Mouse (Mus musculus) limb, embryonic 13.5 days (tissue): Measurements from ENCODE around the gene 2410015M20Rik. TPM values are rescaled to one million over a fixed set of nuclear protein-coding genes. Genes with fewer than 3 reads are reported as not detected.
"Not testable (repeated sequence)": the region's sequence is repeated elsewhere in the genome, so short reads cannot be mapped to it uniquely, and the experiment has no call there.

Source experiments
- ATAC-seq: fragments of 200-750 bp; cut with Nextera tagmentation; 2 replicates; pipeline ENCODE4 v1.8.0; 2017; ENCODE audit warnings: low read depth, moderate number of reproducible peaks, moderate TSS enrichment; ENCODE audit not compliant: low FRiP score
- H3K27ac ChIP-seq: fragments of 300-500 bp; sonication (generic); 2 replicates; pipeline ENCODE4 v1.5.1; 2015; ENCODE audit warnings: inconsistent platforms, mild to moderate bottlenecking, moderate library complexity
- H3K27me3 ChIP-seq: fragments of 300-500 bp; sonication (generic); 2 replicates; pipeline ENCODE4 v1.6.1; 2015; ENCODE audit warnings: mild to moderate bottlenecking, inconsistent platforms
- H3K36me3 ChIP-seq: fragments of 300-500 bp; sonication (generic); 2 replicates; pipeline ENCODE4 v1.6.1; 2015; ENCODE audit warnings: inconsistent platforms, mild to moderate bottlenecking, moderate library complexity
- H3K4me1 ChIP-seq: fragments of 300-500 bp; sonication (generic); 2 replicates; pipeline ENCODE4 v1.6.1; 2015; ENCODE audit warnings: inconsistent platforms
- H3K4me2 ChIP-seq: fragments of 300-500 bp; sonication (generic); replicated peaks from 2 replicates; pipeline ENCODE4 v1.6.1; 2015; ENCODE audit warnings: inconsistent platforms, mild to moderate bottlenecking, moderate library complexity
- H3K4me3 ChIP-seq: fragments of 300-500 bp; sonication (generic); 2 replicates; pipeline ENCODE4 v1.5.1; 2015; ENCODE audit warnings: moderate library complexity, mild to moderate bottlenecking, inconsistent platforms
- H3K9ac ChIP-seq: fragments of 300-500 bp; sonication (generic); 2 replicates; pipeline ENCODE4 v1.6.1; 2015; ENCODE audit warnings: mild to moderate bottlenecking, inconsistent platforms
- H3K9me3 ChIP-seq: fragments of 300-500 bp; sonication (generic); 2 replicates; pipeline ENCODE4 v1.6.1; 2016; ENCODE audit warnings: inconsistent platforms
- WGBS: fragments of 180-500 bp; shearing (Covaris S2); methylation state at CpG from one replicate; pipeline ENCODE4 v1.1.7; 2015; 5-methylcytosine and 5-hydroxymethylcytosine counted together
- polyA plus RNA-seq: library from polyadenylated mRNA; unstranded; fragments of >200 nt; fragmentation: Nextera tagmentation; extraction: Ambion mirVana; gene quantifications from 2 replicates; pipeline ENCODE4 v1.2.1, GENCODE M21; 2015

Gene 2410015M20Rik
- polyA plus RNA-seq, 1 experiment from 2014 or later, result 226 TPM

GRCm38 (mm10) chr17:56626754-56627470, 17.3 kb upstream of the 2410015M20Rik start, which contains the start of gene Lonp1:
Gene Lonp1, minus strand, starts transcription at chr17:56626887.
- Histone ChIP-seq H3K9me3 (no peaks in the 10 kb centered on the region), H3K9ac (peak within 1 kb of the TSS; percentile 96), H3K4me1 (peaks cover 25% of the 10 kb centered on the region), H3K27me3 (no peaks in the 10 kb centered on the region), H3K4me3 (peak within 1 kb of the TSS; percentile 93), H3K4me2 (peak within 1 kb of the TSS; percentile 96), H3K27ac (peak within 1 kb of the TSS; percentile 74), H3K36me3 (peaks cover 30% of the 10 kb centered on the region)
- WGBS, result under 1% methylated on average over 51 of the region's 51 CpGs
- peak; percentile 94 for ATAC-seq

- H3K27ac ChIP-seq, result peak overlapping the region; percentile 72; the same call in 1 of the 2 replicates
- H3K4me2 ChIP-seq, result peak overlapping the region; percentile 96
- WGBS, result under 1% methylated on average over 32 of the region's 32 CpGs
These were observed 16.7 kb upstream of the 2410015M20Rik start for GRCm38 (mm10) chr17:56626260-56626659.

GRCm38 (mm10) chr17:56625495-56625894, 15.9 kb upstream of the 2410015M20Rik start:
- Histone ChIP-seq H3K36me3 (peaks cover 42% of the 10 kb centered on the region), H3K4me1 (peaks cover 25% of the 10 kb centered on the region), H3K27ac (no peak overlapping the region), H3K9ac (peak overlapping the region; percentile 96; the same call in 1 of the 2 replicates), H3K9me3 (no peaks in the 10 kb centered on the region), H3K4me3 (peak overlapping the region; percentile 93), H3K4me2 (peak overlapping the region; percentile 96), H3K27me3 (no peaks in the 10 kb centered on the region)
- ATAC-seq, result no peak
- WGBS, result 87% methylated on average over 3 of the region's 3 CpGs

More at GRCm38 (mm10) chr17:56626260-56626659, 16.7 kb upstream of the 2410015M20Rik start:
- H3K36me3 ChIP-seq, result peaks cover 35% of the 10 kb centered on the region
- peak overlapping the region; percentile 93 for H3K4me3 ChIP-seq
- peaks cover 25% of the 10 kb centered on the region for H3K4me1 ChIP-seq
- H3K9me3 ChIP-seq, result no peaks in the 10 kb centered on the region
- H3K27me3 ChIP-seq, result no peaks in the 10 kb centered on the region
- peak overlapping the region; percentile 96 for H3K9ac ChIP-seq
- no peak; the same call in 1 of the 2 replicates for ATAC-seq

GRCm38 (mm10) chr17:56617628-56618027, 8.1 kb upstream of the 2410015M20Rik start:
- Histone ChIP-seq H3K27ac (no peak overlapping the region), H3K9ac (no peak overlapping the region), H3K4me2 (no peak overlapping the region), H3K4me1 (peaks cover 16% of the 10 kb centered on the region), H3K27me3 (no peaks in the 10 kb centered on the region), H3K36me3 (peaks cover 83% of the 10 kb centered on the region), H3K9me3 (no peaks in the 10 kb centered on the region), H3K4me3 (no peak overlapping the region)
- ATAC-seq, result no peak
- 93% methylated on average over 8 of the region's 8 CpGs for WGBS

- H3K27me3 ChIP-seq, result no peaks in the 10 kb centered on the region
- H3K27ac ChIP-seq, result no peak overlapping the region
- 88% methylated on average over 3 of the region's 3 CpGs for WGBS
- H3K36me3 ChIP-seq, result peaks cover 74% of the 10 kb centered on the region
- no peak for ATAC-seq
- H3K4me2 ChIP-seq, result no peak overlapping the region
- H3K9me3 ChIP-seq, result no peaks in the 10 kb centered on the region
- H3K4me1 ChIP-seq, result peaks cover 21% of the 10 kb centered on the region
- no peak overlapping the region for H3K4me3 ChIP-seq
- no peak overlapping the region for H3K9ac ChIP-seq
These were observed 7.2 kb upstream of the 2410015M20Rik start for GRCm38 (mm10) chr17:56616725-56617124.

- no peaks in the 10 kb centered on the region for H3K9me3 ChIP-seq
- H3K9ac ChIP-seq, result no peak overlapping the region; the same call in 1 of the 2 replicates
- 90% methylated on average over 4 of the region's 4 CpGs for WGBS
- H3K4me3 ChIP-seq, result no peak overlapping the region
- H3K36me3 ChIP-seq, result peaks cover 67% of the 10 kb centered on the region
- no peak overlapping the region for H3K27ac ChIP-seq
- H3K4me1 ChIP-seq, result peaks cover 23% of the 10 kb centered on the region
- ATAC-seq, result no peak
- no peak overlapping the region for H3K4me2 ChIP-seq
- H3K27me3 ChIP-seq, result no peaks in the 10 kb centered on the region
These were observed 6.2 kb upstream of the 2410015M20Rik start for GRCm38 (mm10) chr17:56615792-56616191.

- WGBS, result 88% methylated on average over 11 of the region's 11 CpGs
- Histone ChIP-seq H3K4me1 (peaks cover 27% of the 10 kb centered on the region), H3K9ac (peak overlapping the region; percentile 91), H3K36me3 (peaks cover 62% of the 10 kb centered on the region), H3K4me2 (peak overlapping the region; percentile 98), H3K4me3 (peak overlapping the region; percentile 72), H3K27ac (no peak overlapping the region), H3K9me3 (no peaks in the 10 kb centered on the region), H3K27me3 (no peaks in the 10 kb centered on the region)
- no peak for ATAC-seq
These were observed 5.7 kb upstream of the 2410015M20Rik start for GRCm38 (mm10) chr17:56615136-56615784.

- Histone ChIP-seq H3K4me3 (peak overlapping the region; percentile 72), H3K27me3 (no peaks in the 10 kb centered on the region), H3K4me1 (peaks cover 30% of the 10 kb centered on the region), H3K9me3 (no peaks in the 10 kb centered on the region), H3K4me2 (peak overlapping the region; percentile 98), H3K36me3 (peaks cover 55% of the 10 kb centered on the region), H3K9ac (peak overlapping the region; percentile 91), H3K27ac (no peak overlapping the region; the same call in 1 of the 2 replicates)
- no peak for ATAC-seq
- WGBS, result 34% methylated on average over 14 of the region's 14 CpGs
These were observed 5.0 kb upstream of the 2410015M20Rik start for GRCm38 (mm10) chr17:56614391-56615135.

- under 1% methylated on average over 26 of the region's 26 CpGs for WGBS
- H3K27ac ChIP-seq, result peak overlapping the region; percentile 94
- H3K4me1 ChIP-seq, result peaks cover 33% of the 10 kb centered on the region
- not testable (repeated sequence) for ATAC-seq, H3K9me3 ChIP-seq, H3K27me3 ChIP-seq
- H3K4me3 ChIP-seq, result peak overlapping the region; percentile 72
- H3K4me2 ChIP-seq, result peak overlapping the region; percentile 98
- peaks cover 48% of the 10 kb centered on the region for H3K36me3 ChIP-seq
- peak overlapping the region; percentile 91 for H3K9ac ChIP-seq
These were observed 4.3 kb upstream of the 2410015M20Rik start for GRCm38 (mm10) chr17:56613893-56614292.

- under 1% methylated on average over 52 of the region's 52 CpGs for WGBS
- no peaks in the 10 kb centered on the region for H3K9me3 ChIP-seq
- H3K9ac ChIP-seq, result peak within 1 kb of the TSS; percentile 91
- H3K4me3 ChIP-seq, result peak within 1 kb of the TSS; percentile 72
- peak; percentile 57 for ATAC-seq
- peaks cover 42% of the 10 kb centered on the region for H3K36me3 ChIP-seq
- peak within 1 kb of the TSS; percentile 94 for H3K27ac ChIP-seq
- peaks cover 39% of the 10 kb centered on the region for H3K4me1 ChIP-seq
- peak within 1 kb of the TSS; percentile 98 for H3K4me2 ChIP-seq
- no peaks in the 10 kb centered on the region for H3K27me3 ChIP-seq
These were observed 3.8 kb upstream of the 2410015M20Rik start, which contains the start of gene Rpl36 for GRCm38 (mm10) chr17:56613236-56613844. Gene Rpl36, plus strand, starts transcription at chr17:56613416.

GRCm38 (mm10) chr17:56612565-56612939, 3.0 kb upstream of the 2410015M20Rik start:
- not testable (repeated sequence) for H3K9ac ChIP-seq, ATAC-seq, H3K9me3 ChIP-seq, H3K4me3 ChIP-seq, H3K27me3 ChIP-seq, H3K27ac ChIP-seq, H3K4me2 ChIP-seq
- WGBS, result 79% methylated on average over 10 of the region's 10 CpGs
- peaks cover 36% of the 10 kb centered on the region for H3K36me3 ChIP-seq
- H3K4me1 ChIP-seq, result peaks cover 43% of the 10 kb centered on the region
